Mouse (Mus musculus) c-Kit-positive CD71-positive TER-119-negative erythroid progenitor cells, embryonic 14.5 days (primary cell): Measurements from ENCODE around the gene Tuba3b.

Experiments used
- DNase-seq: peaks from one replicate; pipeline ENCODE4 v3.0.0-alpha.2; 2013; ENCODE audit warnings: low read depth

The Tuba3b gene

DNA sequence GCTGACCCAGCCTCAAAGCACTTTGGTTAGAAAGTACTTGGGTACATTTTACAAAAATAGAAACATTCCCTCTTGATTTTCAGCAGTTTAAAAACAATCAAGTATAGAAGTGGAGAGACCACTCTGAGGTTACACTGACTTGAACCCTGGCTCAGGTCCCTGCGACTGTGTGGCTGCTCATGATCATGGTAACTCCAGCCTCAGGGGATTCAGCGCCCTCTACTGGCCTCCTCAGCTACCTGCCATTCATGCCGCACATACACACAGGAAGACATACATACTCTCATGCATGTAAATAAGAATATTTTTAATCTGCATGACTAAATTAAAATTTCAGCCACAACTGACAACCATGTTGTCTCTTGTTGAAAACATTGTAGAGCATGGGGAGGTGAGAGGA lies 50.2 kb downstream of the Tuba3b start:
- no peak for DNase-seq

DNA sequence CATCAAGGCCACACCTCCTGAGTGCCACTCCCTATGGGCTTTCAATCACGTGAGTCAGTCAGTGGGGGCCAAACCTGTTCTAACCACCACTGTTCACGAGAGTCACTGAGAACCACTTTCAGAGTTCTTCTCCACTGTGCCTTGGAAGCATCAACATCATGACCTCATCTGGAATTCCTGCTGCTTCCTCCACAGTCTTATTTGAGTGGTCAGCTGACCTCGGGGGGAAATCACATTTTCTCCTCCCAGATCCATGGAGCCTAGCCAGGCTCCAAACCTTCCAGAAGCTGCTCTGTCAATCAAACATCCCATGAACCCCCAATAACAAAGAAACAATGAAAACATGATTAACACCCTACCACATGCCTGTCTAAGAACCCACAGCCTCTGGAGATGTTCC lies 52.1 kb downstream of the Tuba3b start:
- no peak for DNase-seq

DNA sequence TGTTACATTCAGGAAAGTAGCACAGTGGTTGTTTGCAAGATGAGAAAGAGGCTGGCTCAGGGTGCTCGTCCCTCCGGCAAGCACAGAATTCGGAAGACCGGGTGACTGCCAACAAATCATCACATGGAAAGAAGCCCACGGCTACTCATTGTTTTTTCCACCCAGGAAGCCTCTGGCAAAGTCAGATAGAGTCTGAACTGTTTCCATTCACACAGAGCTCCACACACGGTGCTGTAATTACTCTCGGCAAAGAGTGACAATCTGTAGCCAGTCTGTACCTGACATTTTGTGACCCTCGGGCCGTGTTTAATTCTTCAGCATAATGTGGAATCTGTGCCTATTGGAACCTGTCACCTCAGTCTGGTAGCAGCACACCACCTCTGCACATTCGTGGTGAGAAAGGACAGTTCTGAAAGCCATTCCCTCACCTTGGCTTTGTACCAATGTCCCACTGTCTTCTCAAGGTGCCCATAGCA lies 54.1 kb downstream of the Tuba3b start:
- DNase-seq = no peak
